Mouse (Mus musculus) stomach, postnatal 0 days (tissue): ENCODE results near the gene Abca6. TPM values are rescaled to one million over a fixed set of nuclear protein-coding genes. Genes with fewer than 3 reads are reported as not detected.

ENCODE experiments used
- ATAC-seq: fragments of 200-750 bp; cut with Nextera tagmentation; 2 replicates; pipeline ENCODE4 v1.8.0; 2017; ENCODE audit not compliant: low FRiP score, low TSS enrichment
- DNase-seq: peaks from one replicate; pipeline ENCODE4 v3.0.0-alpha.2; 2016; ENCODE audit warnings: low spot score
- H3K27ac ChIP-seq: fragments of 300-500 bp; sonication (generic); replicated peaks from 2 replicates; pipeline ENCODE4 v1.5.1; 2014; ENCODE audit warnings: mild to moderate bottlenecking, control low read depth
- H3K27me3 ChIP-seq: fragments of 300-500 bp; sonication (generic); 2 replicates; pipeline ENCODE4 v1.6.1; 2014; ENCODE audit warnings: low read length; ENCODE audit not compliant: control insufficient read depth, insufficient read depth
- H3K36me3 ChIP-seq: fragments of 300-500 bp; sonication (generic); 2 replicates; pipeline ENCODE4 v1.6.1; 2014; ENCODE audit warnings: low read length, mixed read lengths; ENCODE audit not compliant: control insufficient read depth, insufficient read depth
- H3K4me1 ChIP-seq: fragments of 300-500 bp; sonication (generic); replicated peaks from 2 replicates; pipeline ENCODE4 v1.6.1; 2014; ENCODE audit warnings: antibody characterized with exemption; ENCODE audit not compliant: control insufficient read depth, insufficient read depth
- H3K4me2 ChIP-seq: fragments of 300-500 bp; sonication (generic); replicated peaks from 2 replicates; pipeline ENCODE4 v1.6.1; 2014; ENCODE audit warnings: low read depth, mild to moderate bottlenecking, control low read depth, moderate library complexity
- H3K4me3 ChIP-seq: fragments of 300-500 bp; sonication (generic); 2 replicates; pipeline ENCODE4 v1.5.1; 2014; ENCODE audit warnings: low read depth, low read length, control low read depth
- H3K9ac ChIP-seq: fragments of 300-500 bp; sonication (generic); 2 replicates; pipeline ENCODE4 v1.6.1; 2014; ENCODE audit warnings: mild to moderate bottlenecking, low read length, control low read depth, mixed read lengths
- H3K9me3 ChIP-seq: fragments of 300-500 bp; sonication (generic); 2 replicates; pipeline ENCODE4 v1.6.1; 2016; ENCODE audit warnings: low read length; ENCODE audit not compliant: control insufficient read depth
- CTCF ChIP-seq: IDR thresholded peaks from 2 replicates; pipeline ENCODE4 v1.5.1; 2016; ENCODE audit warnings: antibody characterized with exemption, low read depth, mild to moderate bottlenecking, moderate library complexity
- EP300 ChIP-seq: optimal IDR thresholded peaks from 2 replicates; pipeline ENCODE3; 2016; ENCODE audit warnings: antibody characterized with exemption
- WGBS: fragments of 180-500 bp; shearing (Covaris S2); extraction: QIAGEN DNeasy Blood & Tissue Kit; methylation state at CpG from one replicate; pipeline ENCODE4 v1.1.7; 2014; 5-methylcytosine and 5-hydroxymethylcytosine counted together
- polyA plus RNA-seq: library from polyadenylated mRNA; unstranded; fragments of >200 nt; fragmentation: Nextera tagmentation; extraction: Ambion mirVana; gene quantifications from 2 replicates; pipeline ENCODE4 v1.2.1, GENCODE M21; 2015

Abca6 gene
- polyA plus RNA-seq, 1 experiment from 2014 or later, result 0.45 TPM

GRCm38 (mm10) chr11:110195310-110195709 lies 56.3 kb downstream of the Abca6 start:
- no peak overlapping the region for H3K4me3 ChIP-seq
- TF ChIP-seq CTCF (no peak), EP300 (no peak)
- 87% methylated on average over 4 of the region's 4 CpGs for whole genome bisulfite sequencing

GRCm38 (mm10) chr11:110171212-110171611 lies 80.4 kb downstream of the Abca6 start:
- H3K4me2 ChIP-seq, result no peak overlapping the region
- H3K36me3 ChIP-seq, result no peaks in the 10 kb centered on the region
- H3K9me3 ChIP-seq, result no peaks in the 10 kb centered on the region
- peak; percentile 49; the same call in 1 of the 2 replicates for ATAC-seq
- H3K27ac ChIP-seq, result no peak overlapping the region
- WGBS, result 98% methylated on average over 3 of the region's 3 CpGs
- H3K27me3 ChIP-seq, result no peaks in the 10 kb centered on the region
- TF ChIP-seq EP300, result no peak
- TF ChIP-seq CTCF, result no peak
- no peak overlapping the region for H3K9ac ChIP-seq
- no peak for DNase-seq
- no peak overlapping the region for H3K4me3 ChIP-seq
- H3K4me1 ChIP-seq, result no peaks in the 10 kb centered on the region

More at GRCm38 (mm10) chr11:110195310-110195709, 56.3 kb downstream of the Abca6 start:
- H3K27ac ChIP-seq, result no peak overlapping the region
- no peak overlapping the region for H3K4me2 ChIP-seq
- H3K36me3 ChIP-seq, result no peaks in the 10 kb centered on the region
- H3K9ac ChIP-seq, result no peak overlapping the region
- ATAC-seq (no peak), DNase-seq (no peak)
- H3K9me3 ChIP-seq, result no peaks in the 10 kb centered on the region
- H3K27me3 ChIP-seq, result no peaks in the 10 kb centered on the region
- H3K4me1 ChIP-seq, result no peaks in the 10 kb centered on the region

GRCm38 (mm10) chr11:110167459-110168251 lies 83.9 kb downstream of the Abca6 start, which contains the start of gene Abca9:
Gene Abca9 (minus strand): TSS chr11:110168196.
- no peak for ATAC-seq
- Histone ChIP-seq H3K9ac (peak within 1 kb of the TSS; percentile 31; the same call in 1 of the 2 replicates), H3K4me1 (no peaks in the 10 kb centered on the region), H3K27me3 (no peaks in the 10 kb centered on the region), H3K9me3 (no peaks in the 10 kb centered on the region), H3K4me2 (peak within 1 kb of the TSS; percentile 31), H3K27ac (peak within 1 kb of the TSS; percentile 73), H3K4me3 (peak within 1 kb of the TSS; percentile 24), H3K36me3 (no peaks in the 10 kb centered on the region)
- TF ChIP-seq CTCF (no peak), EP300 (no peak)
- DNase-seq, result peak; percentile 35
- 31% methylated on average over 12 of the region's 12 CpGs for WGBS

GRCm38 (mm10) chr11:110165822-110166221 lies 85.8 kb downstream of the Abca6 start:
- Histone ChIP-seq H3K36me3 (no peaks in the 10 kb centered on the region), H3K4me2 (no peak overlapping the region), H3K4me3 (no peak overlapping the region), H3K9me3 (no peaks in the 10 kb centered on the region), H3K9ac (no peak overlapping the region), H3K27me3 (no peaks in the 10 kb centered on the region), H3K4me1 (no peaks in the 10 kb centered on the region), H3K27ac (no peak overlapping the region)
- no peak for TF ChIP-seq CTCF
- TF ChIP-seq EP300, result no peak
- no peak for DNase-seq
- ATAC-seq, result no peak
- WGBS, result 56% methylated on average over 3 of the region's 3 CpGs

GRCm38 (mm10) chr11:110165409-110165808 lies 86.2 kb downstream of the Abca6 start:
- DNase-seq (no peak), ATAC-seq (no peak)
- Histone ChIP-seq H3K36me3 (no peaks in the 10 kb centered on the region), H3K4me1 (no peaks in the 10 kb centered on the region), H3K4me2 (no peak overlapping the region), H3K27me3 (no peaks in the 10 kb centered on the region), H3K9ac (no peak overlapping the region), H3K4me3 (no peak overlapping the region), H3K9me3 (no peaks in the 10 kb centered on the region), H3K27ac (no peak overlapping the region)
- TF ChIP-seq EP300 (no peak), CTCF (no peak)

- Histone ChIP-seq H3K27ac (no peak overlapping the region), H3K4me2 (no peak overlapping the region), H3K9ac (no peak overlapping the region), H3K27me3 (no peaks in the 10 kb centered on the region), H3K4me1 (no peaks in the 10 kb centered on the region), H3K9me3 (no peaks in the 10 kb centered on the region), H3K36me3 (no peaks in the 10 kb centered on the region), H3K4me3 (no peak overlapping the region)
- DNase-seq (no peak), ATAC-seq (no peak)
- WGBS, result 52% methylated on average over 6 of the region's 6 CpGs
- TF ChIP-seq EP300 (no peak), CTCF (no peak)
These were observed 94.5 kb downstream of the Abca6 start for GRCm38 (mm10) chr11:110157059-110157458.
